Mouse (Mus musculus) neutrophil, adult 83 days (primary cell): ENCODE data around the gene Rgcc. TPM values are rescaled to one million over a fixed set of nuclear protein-coding genes. Genes with fewer than 3 reads are reported as not detected.

ENCODE experiments used
- total RNA-seq, 2 experiments: library from RNA; stranded (reverse); gene quantifications; one replicate each; pipeline ENCODE4 v1.2.4; 2023

Rgcc gene
- total RNA-seq, result 10 to 100 TPM; 57.6 to 76.2 TPM

GRCm38 (mm10) chr14:79301466-79301875, at the start of gene Rgcc:
Gene Rgcc, minus strand, starts transcription at chr14:79301645.

Other genes starting within 250 kb of the Rgcc start
- gene Zfp957, start 54.3 kb downstream of the Rgcc start, total RNA-seq, result not detected
- 10 to 100 TPM; 37.1 to 37.9 TPM for gene Naa16, start 89.1 kb upstream of the Rgcc start, total RNA-seq
- 1 to 10 TPM; 1.4 to 1.6 TPM for gene Mtrf1, start 96.1 kb upstream of the Rgcc start, total RNA-seq
- 10 to 100 TPM; 29.8 to 31.9 TPM for gene Kbtbd7, start 124.9 kb upstream of the Rgcc start, total RNA-seq
- gene Kbtbd6, start 150.2 kb upstream of the Rgcc start, total RNA-seq, result 1 to 10 TPM; 4.2 to 4.7 TPM
- gene Elf1, start 179.5 kb upstream of the Rgcc start, total RNA-seq, result 10 to 100 TPM; 50.7 to 54.5 TPM
- 10 to 100 TPM; 20.4 to 24.1 TPM for gene Wbp4, start 179.9 kb upstream of the Rgcc start, total RNA-seq